Mouse (Mus musculus) cerebellum, postnatal 10 days (tissue): ENCODE data around the gene Ly6g6d.

Experiments used
- DNase-seq, 2 experiments: peaks; one replicate each; pipeline ENCODE4 v3.0.0; 2021; ENCODE audit warnings: mixed read lengths in 2 of 2

The Ly6g6d gene

GRCm38 (mm10) chr17:35023756-35024155 is 54.1 kb downstream of the Ly6g6d start:
- peak in 1 of 2 experiments; percentile 16 for DNase-seq

GRCm38 (mm10) chr17:35023221-35023620 is 54.6 kb downstream of the Ly6g6d start:
- no peak for DNase-seq

GRCm38 (mm10) chr17:35022541-35023060 is 55.3 kb downstream of the Ly6g6d start:
- no peak for DNase-seq

GRCm38 (mm10) chr17:35021842-35022477 is 55.9 kb downstream of the Ly6g6d start:
- no peak for DNase-seq
